Mouse (Mus musculus): ENCODE results near the gene Il2rb.

Il2rb gene

GRCm38 (mm10) chr15:78447746-78448535 is 47.1 kb downstream of the Il2rb start:
- peak; percentile 92 to 95 for DNase-seq (ENCODE audit: low spot score in 2 of 2)

GRCm38 (mm10) chr15:78447121-78447520 is 48.0 kb downstream of the Il2rb start:
- DNase-seq (ENCODE audit: low spot score in 2 of 2): peak in 1 of 2 experiments; percentile 62

GRCm38 (mm10) chr15:78443857-78444256 is 51.2 kb downstream of the Il2rb start:
- no peak for DNase-seq (ENCODE audit: low spot score in 2 of 2)

GRCm38 (mm10) chr15:78442231-78442630 is 52.8 kb downstream of the Il2rb start:
- DNase-seq (ENCODE audit: low spot score in 2 of 2): no peak

- DNase-seq (ENCODE audit: low spot score in 2 of 2): no peak
Measured at GRCm38 (mm10) chr15:78438973-78439372, 56.1 kb downstream of the Il2rb start.

- no peak for DNase-seq (ENCODE audit: low spot score in 2 of 2)
Measured at GRCm38 (mm10) chr15:78438505-78438904, 56.6 kb downstream of the Il2rb start.

- no peak for DNase-seq (ENCODE audit: low spot score in 2 of 2)
Measured at GRCm38 (mm10) chr15:78438018-78438394, 57.1 kb downstream of the Il2rb start.

GRCm38 (mm10) chr15:78437237-78438017 is 57.6 kb downstream of the Il2rb start:
- DNase-seq (ENCODE audit: low spot score in 2 of 2): peak; percentile 41 to 60

GRCm38 (mm10) chr15:78436380-78437192 is 58.5 kb downstream of the Il2rb start:
- peak; percentile 75 to 87 for DNase-seq (ENCODE audit: low spot score in 2 of 2)

GRCm38 (mm10) chr15:78435681-78436080 is 59.4 kb downstream of the Il2rb start:
- no peak for DNase-seq (ENCODE audit: low spot score in 2 of 2)

GRCm38 (mm10) chr15:78434896-78435520 is 60.1 kb downstream of the Il2rb start:
- no peak for DNase-seq (ENCODE audit: low spot score in 2 of 2)

GRCm38 (mm10) chr15:78431541-78432121 is 63.4 kb downstream of the Il2rb start:
- no peak for DNase-seq (ENCODE audit: low spot score in 2 of 2)

- DNase-seq (ENCODE audit: low spot score in 2 of 2): no peak
Measured at GRCm38 (mm10) chr15:78430874-78431273, 64.2 kb downstream of the Il2rb start.

- no peak for DNase-seq (ENCODE audit: low spot score in 2 of 2)
Measured at GRCm38 (mm10) chr15:78429871-78430622, 65.0 kb downstream of the Il2rb start.

All from urinary bladder, postnatal 36 days (tissue).